Mouse (Mus musculus) liver, adult 2 months (tissue): ENCODE data around the gene Gak.

Source experiments
- CTCF ChIP-seq: fragments of 200-500 bp; IDR thresholded peaks from 2 replicates; pipeline ENCODE4 v1.5.1; 2011; ENCODE audit warnings: low read depth, low read length, control low read depth
- POLR2A ChIP-seq: fragments of 200-500 bp; IDR thresholded peaks from 2 replicates; pipeline ENCODE4 v1.6.1; 2011; ENCODE audit warnings: low read length, control low read depth; ENCODE audit not compliant: insufficient read depth; ENCODE audit errors: extremely low read depth

GRCm38 (mm10) chr5:108521016-108521415, 108.5 kb downstream of the Gak start:
- TF ChIP-seq CTCF = no peak
- TF ChIP-seq POLR2A = no peak
